Mouse (Mus musculus) lung, embryonic 16.5 days (tissue): ENCODE measurements at regions not wholly inside any gene's neighbourhood (a gene's known extent, or its start where the extent isn't known, plus 50 kb on each side); places are given as distances from the start of the nearest gene placed in this dataset.

Experiments
- ATAC-seq: fragments of 200-750 bp; cut with Nextera tagmentation; 2 replicates; pipeline ENCODE4 v1.8.0; 2017; ENCODE audit warnings: low read depth, mild to moderate bottlenecking, moderate library complexity
- H3K27ac ChIP-seq: fragments of 300-500 bp; sonication (generic); 2 replicates; pipeline ENCODE4 v1.5.1; 2014; ENCODE audit warnings: mild to moderate bottlenecking, control low read depth, low read length
- H3K27me3 ChIP-seq: fragments of 300-500 bp; sonication (generic); 2 replicates; pipeline ENCODE4 v1.6.1; 2014; ENCODE audit warnings: low read depth, low read length, mixed read lengths; ENCODE audit not compliant: control insufficient read depth, insufficient read depth
- H3K36me3 ChIP-seq: fragments of 300-500 bp; sonication (generic); 2 replicates; pipeline ENCODE4 v1.6.1; 2014; ENCODE audit warnings: low read length; ENCODE audit not compliant: control insufficient read depth, insufficient read depth
- H3K4me1 ChIP-seq: fragments of 300-500 bp; sonication (generic); replicated peaks from 2 replicates; pipeline ENCODE4 v1.6.1; 2014; ENCODE audit warnings: low read length, mixed read lengths; ENCODE audit not compliant: control insufficient read depth, insufficient read depth
- H3K4me2 ChIP-seq: fragments of 300-500 bp; sonication (generic); 2 replicates; pipeline ENCODE4 v1.6.1; 2014; ENCODE audit warnings: low read depth, low read length, control low read depth
- H3K4me3 ChIP-seq: fragments of 300-500 bp; sonication (generic); 2 replicates; pipeline ENCODE4 v1.5.1; 2014; ENCODE audit warnings: mild to moderate bottlenecking, low read length, control low read depth
- H3K9ac ChIP-seq: fragments of 300-500 bp; sonication (generic); 2 replicates; pipeline ENCODE4 v1.6.1; 2014; ENCODE audit warnings: low read length, control low read depth
- H3K9me3 ChIP-seq: fragments of 300-500 bp; sonication (generic); 2 replicates; pipeline ENCODE4 v1.6.1; 2016; ENCODE audit warnings: low read length; ENCODE audit not compliant: control insufficient read depth
- WGBS: fragments of 180-500 bp; shearing (Covaris S2); extraction: QIAGEN DNeasy Blood & Tissue Kit; methylation state at CpG from one replicate; pipeline ENCODE4 v1.1.7; 2014; 5-methylcytosine and 5-hydroxymethylcytosine counted together

DNA sequence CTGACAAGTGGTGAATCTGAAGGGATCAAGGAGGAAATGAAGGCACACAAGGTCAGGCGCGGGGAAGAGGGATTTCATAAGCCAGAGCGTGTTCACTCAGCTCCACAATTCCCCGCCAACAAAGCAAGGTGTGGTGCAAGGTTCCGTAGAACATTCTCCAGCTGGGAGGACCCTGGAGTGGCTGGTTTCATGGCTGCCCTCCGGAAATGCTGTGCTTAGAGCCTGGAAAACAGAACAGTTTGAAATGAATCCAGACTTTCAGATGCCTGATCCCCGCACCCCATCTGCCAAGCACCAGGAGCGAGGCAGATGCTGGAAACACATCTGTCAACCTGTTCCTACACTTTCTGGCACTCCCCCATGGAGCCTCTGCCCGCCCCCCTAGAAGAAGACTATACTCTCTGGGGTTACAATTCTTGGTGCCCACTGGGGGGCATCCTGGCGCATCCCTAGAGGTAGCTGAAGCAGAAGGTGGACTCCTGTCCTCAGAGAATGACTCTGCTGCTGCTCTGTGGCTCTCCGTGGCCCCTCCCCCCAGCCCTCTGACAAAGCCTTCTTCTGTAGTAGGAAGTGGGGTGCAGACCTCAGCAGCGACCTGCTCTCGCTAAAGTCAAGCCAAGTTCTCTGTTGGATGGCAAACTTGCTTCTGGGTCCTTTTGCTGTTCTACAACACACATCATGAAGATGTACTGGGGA lies 54.5 kb upstream of the Mafb start:
- peak overlapping the region; percentile 36 for H3K4me2 ChIP-seq
- peaks cover 2% of the 10 kb centered on the region; the same call in 1 of the 2 replicates for H3K4me1 ChIP-seq
- H3K36me3 ChIP-seq, result no peaks in the 10 kb centered on the region
- 0 out of 2 replicates have a peak, but pooled peaks have one; percentile 23 for ATAC-seq
- 18% methylated on average over 13 of the region's 13 CpGs for WGBS
- H3K27me3 ChIP-seq, result no peaks in the 10 kb centered on the region
- no peaks in the 10 kb centered on the region for H3K9me3 ChIP-seq
- no peak overlapping the region for H3K27ac ChIP-seq
- H3K4me3 ChIP-seq, result no peak overlapping the region
- H3K9ac ChIP-seq, result no peak overlapping the region

DNA sequence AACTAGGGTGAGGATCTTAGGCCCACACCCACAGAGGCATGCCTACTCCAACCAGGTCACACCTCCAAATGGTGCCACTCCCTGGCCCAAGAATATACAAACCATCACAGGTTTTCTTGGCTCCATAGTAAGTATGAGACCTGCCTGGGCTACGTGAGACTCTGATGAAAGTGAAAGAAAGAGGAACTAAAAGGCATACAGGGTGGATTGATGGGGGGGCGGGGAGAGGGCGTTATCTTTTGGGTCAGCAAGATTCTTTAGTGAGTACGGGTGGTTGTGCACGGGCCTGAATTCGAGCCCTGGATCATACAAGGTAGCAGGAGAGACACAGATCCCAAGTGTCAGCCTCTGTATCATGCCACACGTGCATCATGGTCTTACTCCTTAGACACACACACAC lies 57.6 kb upstream of the Mafb start:
- Histone ChIP-seq H3K27me3 (no peaks in the 10 kb centered on the region), H3K4me1 (peaks cover 2% of the 10 kb centered on the region; the same call in 1 of the 2 replicates), H3K9ac (no peak overlapping the region), H3K36me3 (no peaks in the 10 kb centered on the region), H3K4me2 (no peak overlapping the region), H3K4me3 (no peak overlapping the region), H3K27ac (no peak overlapping the region), H3K9me3 (no peaks in the 10 kb centered on the region)
- 82% methylated on average over 7 of the region's 7 CpGs for WGBS
- no peak for ATAC-seq

DNA sequence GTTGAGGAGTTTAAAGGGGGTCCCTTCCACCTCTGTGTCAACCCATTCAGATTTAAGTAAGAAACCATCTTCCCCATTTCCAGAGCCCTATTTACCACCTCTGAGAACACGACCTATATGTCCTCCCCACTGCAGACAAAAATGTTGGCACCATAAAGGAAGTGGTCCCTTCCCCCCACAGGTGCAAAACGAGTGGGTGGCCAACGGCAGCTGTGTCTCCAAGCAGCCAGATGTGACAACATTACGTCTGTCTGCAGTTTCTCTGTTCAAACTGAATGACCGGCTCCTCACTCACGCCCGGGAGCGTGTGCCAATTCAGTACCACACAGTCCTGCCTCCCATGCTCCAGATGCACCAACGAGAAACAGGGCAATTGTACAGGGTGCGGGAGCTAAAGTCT lies 60.6 kb upstream of the Mafb start:
- H3K36me3 ChIP-seq, result no peaks in the 10 kb centered on the region
- H3K27me3 ChIP-seq, result no peaks in the 10 kb centered on the region
- ATAC-seq, result no peak
- 50% methylated on average over 10 of the region's 10 CpGs for WGBS
- no peak overlapping the region for H3K27ac ChIP-seq
- no peak overlapping the region for H3K4me3 ChIP-seq
- H3K9me3 ChIP-seq, result no peaks in the 10 kb centered on the region
- H3K4me2 ChIP-seq, result no peak overlapping the region
- no peaks in the 10 kb centered on the region for H3K4me1 ChIP-seq
- H3K9ac ChIP-seq, result no peak overlapping the region

DNA sequence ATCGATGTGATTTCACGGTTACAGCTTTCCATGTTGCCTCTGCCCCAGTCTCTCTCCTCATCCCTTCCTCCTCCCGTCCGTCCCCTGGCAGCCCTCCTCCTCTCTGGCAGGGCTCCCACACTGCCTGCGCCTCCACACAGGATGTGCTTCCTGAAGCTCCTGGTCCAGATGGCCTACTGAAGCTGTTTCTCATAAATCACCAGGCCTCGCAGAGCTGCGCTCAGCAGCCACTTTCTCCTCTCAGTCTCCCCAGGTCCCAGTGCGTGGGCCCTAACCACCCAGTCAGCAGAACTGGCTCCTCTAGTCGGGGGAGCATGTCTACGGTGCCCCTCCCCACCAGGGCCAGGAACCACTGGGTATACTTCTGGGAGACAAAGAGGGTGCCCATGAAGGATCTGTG lies 66.4 kb upstream of the Mafb start:
- H3K9me3 ChIP-seq, result no peaks in the 10 kb centered on the region
- no peak overlapping the region for H3K4me2 ChIP-seq
- no peak overlapping the region for H3K27ac ChIP-seq
- H3K4me1 ChIP-seq, result peaks cover 6% of the 10 kb centered on the region
- no peaks in the 10 kb centered on the region for H3K36me3 ChIP-seq
- H3K27me3 ChIP-seq, result no peaks in the 10 kb centered on the region
- no peak overlapping the region for H3K4me3 ChIP-seq
- peak; percentile 93 for ATAC-seq
- H3K9ac ChIP-seq, result no peak overlapping the region
- 28% methylated on average over 10 of the region's 10 CpGs for WGBS

DNA sequence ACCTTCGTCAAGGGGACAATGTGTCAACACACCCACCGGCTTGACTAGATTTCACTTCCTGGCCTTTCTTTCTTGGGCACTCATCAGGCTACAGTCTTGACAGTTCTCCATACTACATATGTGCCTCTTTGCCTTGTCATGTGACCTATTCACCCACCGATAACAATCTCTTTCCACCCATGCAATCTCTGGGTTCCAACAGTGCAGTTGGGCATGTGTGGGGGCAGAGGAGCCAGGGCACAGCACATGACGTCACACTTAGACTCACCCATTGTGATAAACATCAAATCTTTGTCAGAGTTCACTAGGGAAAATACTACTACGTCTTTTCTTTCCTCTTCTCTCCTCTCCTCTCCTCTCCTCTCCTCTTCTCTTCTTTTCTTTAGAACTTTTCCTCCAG lies 67.8 kb upstream of the Mafb start:
- H3K36me3 ChIP-seq, result no peaks in the 10 kb centered on the region
- no peaks in the 10 kb centered on the region for H3K9me3 ChIP-seq
- H3K4me1 ChIP-seq, result peaks cover 6% of the 10 kb centered on the region
- no peak overlapping the region for H3K4me3 ChIP-seq
- WGBS, result 69% methylated on average over 5 of the region's 5 CpGs
- no peak overlapping the region for H3K4me2 ChIP-seq
- no peaks in the 10 kb centered on the region for H3K27me3 ChIP-seq
- no peak for ATAC-seq
- H3K27ac ChIP-seq, result no peak overlapping the region
- no peak overlapping the region for H3K9ac ChIP-seq

DNA sequence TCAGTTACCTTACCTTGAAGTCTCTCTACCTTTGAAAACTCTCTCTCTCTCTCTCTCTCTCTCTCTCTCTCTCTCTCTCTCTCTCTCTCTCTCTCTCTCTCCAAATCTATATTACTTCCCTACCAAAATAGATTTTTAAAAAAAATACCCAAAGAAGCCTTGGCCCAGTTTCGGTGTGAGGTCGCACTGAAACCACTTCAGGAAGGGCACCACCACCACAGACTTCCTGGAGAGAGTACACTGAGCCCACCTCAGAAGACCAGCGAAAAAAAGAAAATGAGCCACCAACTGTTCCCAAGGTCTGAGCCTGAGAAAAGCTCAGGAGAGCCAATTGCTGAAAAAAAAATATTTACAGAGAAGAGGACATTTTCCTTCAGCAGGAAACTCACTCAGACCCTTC lies 68.8 kb upstream of the Mafb start:
- H3K27me3 ChIP-seq, result no peaks in the 10 kb centered on the region
- no peak overlapping the region for H3K27ac ChIP-seq
- 65% methylated on average over 3 of the region's 3 CpGs for WGBS
- no peak overlapping the region for H3K4me3 ChIP-seq
- ATAC-seq, result no peak
- no peaks in the 10 kb centered on the region for H3K36me3 ChIP-seq
- H3K4me1 ChIP-seq, result peaks cover 6% of the 10 kb centered on the region
- H3K4me2 ChIP-seq, result no peak overlapping the region
- H3K9ac ChIP-seq, result no peak overlapping the region
- H3K9me3 ChIP-seq, result no peaks in the 10 kb centered on the region

DNA sequence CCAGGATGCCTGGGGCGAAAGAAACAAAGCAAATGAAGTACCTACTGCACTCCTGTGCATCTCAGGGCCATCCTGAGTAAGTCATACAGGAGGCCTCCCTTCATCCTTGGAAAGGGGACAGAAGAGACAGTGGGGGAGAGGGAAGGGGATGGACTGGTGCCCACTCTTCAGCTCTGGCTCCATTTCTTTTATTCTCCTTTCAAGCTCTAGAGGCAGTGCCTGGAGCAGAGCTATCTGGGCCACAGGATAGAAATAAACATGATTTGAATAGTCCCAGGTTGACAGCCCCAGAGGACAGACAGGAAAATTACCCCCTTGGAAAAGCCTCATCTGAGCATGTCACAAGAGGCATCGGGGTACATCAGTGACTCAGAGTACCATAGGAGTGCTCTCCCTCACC lies 72.2 kb upstream of the Mafb start:
- Histone ChIP-seq H3K4me2 (no peak overlapping the region), H3K4me1 (peaks cover 3% of the 10 kb centered on the region; the same call in 1 of the 2 replicates), H3K4me3 (no peak overlapping the region), H3K27ac (no peak overlapping the region), H3K27me3 (no peaks in the 10 kb centered on the region), H3K9me3 (no peaks in the 10 kb centered on the region), H3K9ac (no peak overlapping the region), H3K36me3 (no peaks in the 10 kb centered on the region)
- 87% methylated on average over 2 of the region's 2 CpGs for WGBS
- no peak for ATAC-seq

DNA sequence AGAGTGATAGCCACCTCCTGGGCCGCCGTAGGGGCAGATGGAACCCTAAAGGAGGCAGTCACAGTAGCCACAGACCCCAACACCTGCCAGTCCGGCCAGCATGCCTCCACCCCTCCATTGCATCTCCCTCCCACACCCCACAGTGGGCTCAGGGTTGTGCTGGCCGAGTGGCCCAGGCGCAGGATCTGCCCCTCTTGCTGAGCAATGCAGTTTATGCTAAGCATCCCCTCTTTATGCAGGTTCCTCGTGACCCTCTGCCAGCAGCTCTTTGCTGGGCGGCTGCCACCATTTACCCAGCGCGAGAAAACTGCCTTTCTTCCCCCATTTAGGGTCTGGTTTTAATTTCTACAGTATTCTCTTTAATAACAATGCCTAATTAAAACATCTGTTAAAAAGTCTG lies 73.4 kb upstream of the Mafb start:
- Histone ChIP-seq H3K9ac (no peak overlapping the region), H3K9me3 (no peaks in the 10 kb centered on the region), H3K27me3 (no peaks in the 10 kb centered on the region), H3K4me3 (no peak overlapping the region), H3K4me2 (no peak overlapping the region), H3K36me3 (no peaks in the 10 kb centered on the region), H3K4me1 (peaks cover 3% of the 10 kb centered on the region; the same call in 1 of the 2 replicates), H3K27ac (no peak overlapping the region)
- no peak for ATAC-seq
- WGBS, result 81% methylated on average over 9 of the region's 9 CpGs

DNA sequence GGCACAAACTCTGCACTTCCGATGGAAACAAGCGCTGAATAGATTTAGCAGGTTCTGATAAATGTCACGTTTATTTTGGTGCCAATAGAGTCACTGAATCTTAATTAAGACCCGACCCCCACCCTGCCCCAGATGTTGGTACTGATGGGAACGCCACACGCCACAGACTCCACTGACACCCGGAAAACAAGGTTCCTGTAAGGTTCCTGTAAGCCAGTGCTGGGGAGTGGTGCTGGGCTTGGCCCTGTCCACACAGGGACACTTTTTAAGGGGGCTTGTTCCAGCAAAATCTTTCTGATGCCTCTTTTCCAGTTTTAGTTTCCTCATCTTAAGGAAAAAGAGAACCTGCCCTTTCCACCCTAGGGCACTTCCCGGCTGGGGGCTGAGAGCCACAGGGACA lies 84.2 kb upstream of the Mafb start:
- H3K4me3 ChIP-seq, result peak overlapping the region; percentile 51
- peak overlapping the region; percentile 54 for H3K27ac ChIP-seq
- H3K36me3 ChIP-seq, result no peaks in the 10 kb centered on the region
- peaks cover 12% of the 10 kb centered on the region for H3K4me1 ChIP-seq
- H3K9ac ChIP-seq, result no peak overlapping the region
- peak overlapping the region; percentile 83 for H3K4me2 ChIP-seq
- no peaks in the 10 kb centered on the region for H3K9me3 ChIP-seq
- peak; percentile 53 for ATAC-seq
- WGBS, result 21% methylated on average over 8 of the region's 8 CpGs
- no peaks in the 10 kb centered on the region for H3K27me3 ChIP-seq
